Mouse (Mus musculus) brain, embryonic 14.5 days (tissue): Measurements from ENCODE around the gene Cdsn.

ENCODE experiments used
- CTCF ChIP-seq: fragments of 200-500 bp; IDR thresholded peaks from 2 replicates; pipeline ENCODE4 v1.5.1; 2012; ENCODE audit warnings: inconsistent platforms, mild to moderate bottlenecking, moderate library complexity, borderline replicate concordance; ENCODE audit not compliant: insufficient read depth, insufficient read length; ENCODE audit errors: extremely low read depth
- POLR2A ChIP-seq: fragments of 200-500 bp; IDR thresholded peaks from 2 replicates; pipeline ENCODE4 v1.6.1; 2012; ENCODE audit warnings: mild to moderate bottlenecking, inconsistent platforms, borderline replicate concordance; ENCODE audit not compliant: poor library complexity, insufficient read depth, insufficient read length, severe bottlenecking; ENCODE audit errors: extremely low read depth

- TF ChIP-seq CTCF (no peak), POLR2A (no peak)
Observed at GRCm38 (mm10) chr17:35538476-35538875, 13.5 kb upstream of the Cdsn start.
